Mouse (Mus musculus) heart, embryonic 16.5 days (tissue): ENCODE measurements around the gene Eef1a1. TPM values are rescaled to one million over a fixed set of nuclear protein-coding genes. Genes with fewer than 3 reads are reported as not detected.
A peak's percentile ranks its signal among the peaks of the same experiment; 100 is the strongest.
"Not testable (repeated sequence)": the region's sequence is repeated elsewhere in the genome, so short reads cannot be mapped to it uniquely, and the experiment has no call there.

ENCODE experiments used
- ATAC-seq: fragments of 200-750 bp; cut with Nextera tagmentation; replicated peaks from 2 replicates; pipeline ENCODE4 v1.8.0; 2017; ENCODE audit warnings: moderate number of reproducible peaks; ENCODE audit not compliant: insufficient read depth, low FRiP score; ENCODE audit errors: extremely low read depth
- H3K27ac ChIP-seq: fragments of 300-500 bp; sonication (generic); 2 replicates; pipeline ENCODE4 v1.5.1; 2014; ENCODE audit warnings: mild to moderate bottlenecking, low read length, control low read depth, moderate library complexity
- H3K27me3 ChIP-seq: fragments of 300-500 bp; sonication (generic); 2 replicates; pipeline ENCODE4 v1.6.1; 2014; ENCODE audit warnings: low read length, mixed read lengths; ENCODE audit not compliant: control insufficient read depth, insufficient read depth
- H3K36me3 ChIP-seq: fragments of 300-500 bp; sonication (generic); 2 replicates; pipeline ENCODE4 v1.6.1; 2014; ENCODE audit not compliant: control insufficient read depth, insufficient read depth
- H3K4me1 ChIP-seq: fragments of 300-500 bp; sonication (generic); 2 replicates; pipeline ENCODE4 v1.6.1; 2014; ENCODE audit warnings: low read length, mixed read lengths; ENCODE audit not compliant: control insufficient read depth, insufficient read depth
- H3K4me2 ChIP-seq: fragments of 300-500 bp; sonication (generic); 2 replicates; pipeline ENCODE4 v1.6.1; 2014; ENCODE audit warnings: low read depth, mild to moderate bottlenecking, control low read depth, low read length
- H3K4me3 ChIP-seq: fragments of 300-500 bp; sonication (generic); 2 replicates; pipeline ENCODE4 v1.5.1; 2014; ENCODE audit warnings: mild to moderate bottlenecking, control low read depth, low read length
- H3K9ac ChIP-seq: fragments of 300-500 bp; sonication (generic); 2 replicates; pipeline ENCODE4 v1.6.1; 2014; ENCODE audit warnings: low read length, control low read depth
- H3K9me3 ChIP-seq: fragments of 300-500 bp; sonication (generic); replicated peaks from 2 replicates; pipeline ENCODE4 v1.6.1; 2016; ENCODE audit warnings: low read length; ENCODE audit not compliant: control insufficient read depth
- WGBS: fragments of 180-500 bp; shearing (Covaris S2); extraction: QIAGEN DNeasy Blood & Tissue Kit; methylation state at CpG from one replicate; pipeline ENCODE4 v1.1.7; 2014; 5-methylcytosine and 5-hydroxymethylcytosine counted together
- polyA plus RNA-seq: library from polyadenylated mRNA; unstranded; fragments of >200 nt; fragmentation: Nextera tagmentation; extraction: Ambion mirVana; gene quantifications from 2 replicates; pipeline ENCODE4 v1.2.1, GENCODE M21; 2015

Gene Eef1a1
- polyA plus RNA-seq, 1 experiment from 2014 or later: 3,297 TPM

GRCm38 (mm10) chr9:78482386-78482785 lies 6.6 kb downstream of the Eef1a1 start:
- H3K9ac ChIP-seq: peak overlapping the region; percentile 93
- H3K4me3 ChIP-seq: peak overlapping the region; percentile 77
- 17% methylated on average over 3 of the region's 3 CpGs for WGBS
- no peaks in the 10 kb centered on the region for H3K27me3 ChIP-seq
- H3K36me3 ChIP-seq: peaks cover 17% of the 10 kb centered on the region
- H3K27ac ChIP-seq: peak overlapping the region; percentile 99
- H3K9me3 ChIP-seq: no peaks in the 10 kb centered on the region
- no peak for ATAC-seq
- H3K4me2 ChIP-seq: peak overlapping the region; percentile 80
- peaks cover 21% of the 10 kb centered on the region for H3K4me1 ChIP-seq

GRCm38 (mm10) chr9:78481423-78482331 lies 7.3 kb downstream of the Eef1a1 start:
- Histone ChIP-seq H3K4me2 (peak overlapping the region; percentile 80), H3K27ac (peak overlapping the region; percentile 100), H3K4me1 (peaks cover 21% of the 10 kb centered on the region), H3K9ac (peak overlapping the region; percentile 100), H3K4me3 (peak overlapping the region; percentile 100), H3K36me3 (peaks cover 22% of the 10 kb centered on the region), H3K9me3 (no peaks in the 10 kb centered on the region), H3K27me3 (no peaks in the 10 kb centered on the region)
- under 1% methylated on average over 70 of the region's 77 CpGs for WGBS
- peak; percentile 97 for ATAC-seq

GRCm38 (mm10) chr9:78480706-78481358 lies 8.1 kb downstream of the Eef1a1 start:
- H3K9me3 ChIP-seq: no peaks in the 10 kb centered on the region
- ATAC-seq: peak; percentile 9
- peak overlapping the region; percentile 100 for H3K27ac ChIP-seq
- peaks cover 21% of the 10 kb centered on the region for H3K4me1 ChIP-seq
- WGBS: under 1% methylated on average over 46 of the region's 46 CpGs
- H3K36me3 ChIP-seq: peaks cover 27% of the 10 kb centered on the region
- H3K4me2 ChIP-seq: peak overlapping the region; percentile 67
- no peaks in the 10 kb centered on the region for H3K27me3 ChIP-seq
- H3K4me3 ChIP-seq: peak overlapping the region; percentile 100
- H3K9ac ChIP-seq: peak overlapping the region; percentile 100

- 3% methylated on average over 13 of the region's 13 CpGs for WGBS
- ATAC-seq, H3K27me3 ChIP-seq, H3K9me3 ChIP-seq: not testable (repeated sequence)
- Histone ChIP-seq H3K4me1 (peaks cover 21% of the 10 kb centered on the region), H3K27ac (peak overlapping the region; percentile 100), H3K4me3 (peak overlapping the region; percentile 100), H3K36me3 (peaks cover 28% of the 10 kb centered on the region), H3K4me2 (peak overlapping the region; percentile 67), H3K9ac (peak overlapping the region; percentile 100)
Observed at GRCm38 (mm10) chr9:78480227-78480626, 8.7 kb downstream of the Eef1a1 start.

GRCm38 (mm10) chr9:78479308-78479707 lies 9.6 kb downstream of the Eef1a1 start:
- H3K4me3 ChIP-seq: peak overlapping the region; percentile 100
- ATAC-seq, H3K9me3 ChIP-seq, H3K27ac ChIP-seq, H3K27me3 ChIP-seq: not testable (repeated sequence)
- peak overlapping the region; percentile 67 for H3K4me2 ChIP-seq
- H3K36me3 ChIP-seq: peaks cover 31% of the 10 kb centered on the region
- WGBS: 17% methylated on average over 8 of the region's 8 CpGs
- H3K4me1 ChIP-seq: peaks cover 21% of the 10 kb centered on the region
- H3K9ac ChIP-seq: peak overlapping the region; percentile 59

GRCm38 (mm10) chr9:78478009-78478605 lies 10.8 kb downstream of the Eef1a1 start:
- Histone ChIP-seq H3K4me1 (peaks cover 21% of the 10 kb centered on the region), H3K9ac (peak overlapping the region; percentile 20; the same call in 1 of the 2 replicates), H3K4me3 (peak overlapping the region; percentile 10; the same call in 1 of the 2 replicates), H3K36me3 (peaks cover 37% of the 10 kb centered on the region)
- H3K9me3 ChIP-seq, H3K27me3 ChIP-seq, H3K4me2 ChIP-seq, H3K27ac ChIP-seq, ATAC-seq: not testable (repeated sequence)
- 66% methylated on average over 1 of the region's 1 CpGs for WGBS

GRCm38 (mm10) chr9:78477021-78477551 lies 11.9 kb downstream of the Eef1a1 start:
- no peak overlapping the region for H3K4me3 ChIP-seq
- H3K9me3 ChIP-seq: no peaks in the 10 kb centered on the region
- H3K4me1 ChIP-seq: peaks cover 15% of the 10 kb centered on the region
- H3K4me2 ChIP-seq: no peak overlapping the region
- H3K36me3 ChIP-seq: peaks cover 42% of the 10 kb centered on the region
- no peak overlapping the region; the same call in 1 of the 2 replicates for H3K27ac ChIP-seq
- ATAC-seq: no peak
- H3K27me3 ChIP-seq: no peaks in the 10 kb centered on the region
- no peak overlapping the region for H3K9ac ChIP-seq
- WGBS: 12% methylated on average over 5 of the region's 5 CpGs

- no peaks in the 10 kb centered on the region for H3K27me3 ChIP-seq
- 27% methylated on average over 1 of the region's 1 CpGs for WGBS
- H3K9ac ChIP-seq: no peak overlapping the region
- no peak overlapping the region for H3K4me2 ChIP-seq
- 0 out of 2 replicates have a peak overlapping the region, but pooled peaks have one; percentile 23 for H3K27ac ChIP-seq
- H3K36me3 ChIP-seq: peaks cover 42% of the 10 kb centered on the region
- H3K9me3 ChIP-seq: no peaks in the 10 kb centered on the region
- H3K4me3 ChIP-seq: no peak overlapping the region
- ATAC-seq: no peak
- peaks cover 15% of the 10 kb centered on the region for H3K4me1 ChIP-seq
Observed at GRCm38 (mm10) chr9:78476531-78477020, 12.4 kb downstream of the Eef1a1 start.
